Mouse (Mus musculus) MEL (cell line): ENCODE measurements at regions not wholly inside any gene's neighbourhood (a gene's known extent, or its start where the extent isn't known, plus 50 kb on each side); places are given as distances from the start of the nearest gene placed in this dataset.

Experiments used
- DNase-seq: peaks from one replicate; pipeline ENCODE4 v3.0.0; 2011; ENCODE audit warnings: low read depth, low spot score
- H3K27ac ChIP-seq: 2 replicates; pipeline ENCODE4 v1.5.1; 2012; ENCODE audit warnings: low read depth, mild to moderate bottlenecking, control low read depth, low read length, moderate library complexity; ENCODE audit not compliant: control insufficient read depth
- H3K27me3 ChIP-seq, 2 experiments: fragments of 150-350 bp in 1 of 2; sonication (generic) in 1 of 2; 2 replicates each; pipeline ENCODE4 v1.6.1; 2012; ENCODE audit warnings: low read length in 2 of 2, mild to moderate bottlenecking in 2 of 2, improper control_type of control experiment in 1 of 2, moderate library complexity in 1 of 2; ENCODE audit not compliant: insufficient read depth in 2 of 2, control insufficient read depth in 1 of 2
- H3K36me3 ChIP-seq, 2 experiments: 2 replicates each; pipeline ENCODE4 v1.6.1; 2012 to 2014; ENCODE audit warnings: low read length in 2 of 2, improper control_type of control experiment in 1 of 2, inconsistent platforms in 1 of 2, mild to moderate bottlenecking in 1 of 2; ENCODE audit not compliant: insufficient read depth in 2 of 2, control insufficient read depth in 1 of 2
- H3K4me1 ChIP-seq, 2 experiments: fragments of 150-350 bp in 1 of 2; sonication (generic) in 1 of 2; 2 replicates each; pipeline ENCODE4 v1.6.1; 2012; ENCODE audit warnings: low read length in 2 of 2, improper control_type of control experiment in 1 of 2, mild to moderate bottlenecking in 1 of 2; ENCODE audit not compliant: insufficient read depth in 2 of 2, control insufficient read depth in 1 of 2
- H3K4me3 ChIP-seq, 2 experiments: fragments of 150-350 bp in 1 of 2; sonication (generic) in 1 of 2; 2 replicates each; pipeline ENCODE4 v1.5.1; 2012; ENCODE audit warnings: low read depth in 2 of 2, low read length in 2 of 2, mild to moderate bottlenecking in 2 of 2, moderate library complexity in 2 of 2, control low read depth in 1 of 2, improper control_type of control experiment in 1 of 2; ENCODE audit not compliant: control insufficient read depth in 1 of 2, insufficient read depth in 1 of 2
- H3K79me2 ChIP-seq: 2 replicates; pipeline ENCODE4 v1.6.1; 2012; ENCODE audit warnings: mild to moderate bottlenecking, low read length, moderate library complexity; ENCODE audit not compliant: control insufficient read depth, poor library complexity, insufficient read depth
- H3K9ac ChIP-seq: 2 replicates; pipeline ENCODE4 v1.6.1; 2012; ENCODE audit warnings: low read depth, mild to moderate bottlenecking, control low read depth, low read length, moderate library complexity; ENCODE audit not compliant: control insufficient read depth, poor library complexity, severe bottlenecking
- H3K9me3 ChIP-seq: fragments of 150-350 bp; sonication (generic); replicated peaks from 2 replicates; pipeline ENCODE4 v1.6.1; 2012; ENCODE audit warnings: mild to moderate bottlenecking, low read length, improper control_type of control experiment, moderate library complexity; ENCODE audit not compliant: insufficient read depth
- CHD2 ChIP-seq: IDR thresholded peaks from 2 replicates; pipeline ENCODE4 v1.6.1; 2011; ENCODE audit warnings: low read length, improper control_type of control experiment
- E2F4 ChIP-seq: IDR thresholded peaks from 2 replicates; pipeline ENCODE4 v1.6.1; 2011; ENCODE audit warnings: low read depth, low read length, improper control_type of control experiment, borderline replicate concordance
- ELF1 ChIP-seq: IDR thresholded peaks from 2 replicates; pipeline ENCODE4 v1.6.1; 2014; ENCODE audit warnings: low read depth, mild to moderate bottlenecking, inconsistent platforms, low read length, improper control_type of control experiment, moderate library complexity
- EP300 ChIP-seq, 2 experiments: IDR thresholded peaks; 2 replicates each; pipeline ENCODE4 v1.6.1; 2011; ENCODE audit warnings: improper control_type of control experiment in 2 of 2, low read length in 2 of 2, low read depth in 1 of 2, mild to moderate bottlenecking in 1 of 2
- ETS1 ChIP-seq: IDR thresholded peaks from 2 replicates; pipeline ENCODE4 v1.6.1; 2012; ENCODE audit warnings: low read depth, mild to moderate bottlenecking, inconsistent platforms, low read length, improper control_type of control experiment, moderate library complexity
- GATA1 ChIP-seq: IDR thresholded peaks from 2 replicates; pipeline ENCODE4 v1.6.1; 2011; ENCODE audit warnings: low read depth, low read length, improper control_type of control experiment
- JUND ChIP-seq: IDR thresholded peaks from 2 replicates; pipeline ENCODE4 v1.6.1; 2011; ENCODE audit warnings: low read depth, mild to moderate bottlenecking, improper control_type of control experiment, low read length
- KAT2A ChIP-seq: conservative IDR thresholded peaks from 2 replicates; pipeline ENCODE4 v1.6.1; 2012; ENCODE audit warnings: low read depth, low read length, improper control_type of control experiment, inconsistent platforms
- MAFK ChIP-seq: IDR thresholded peaks from 2 replicates; pipeline ENCODE4 v1.6.1; 2011; ENCODE audit warnings: low read depth, mild to moderate bottlenecking, low read length, improper control_type of control experiment, borderline replicate concordance
- MAX ChIP-seq: IDR thresholded peaks from 2 replicates; pipeline ENCODE4 v1.6.1; 2011; ENCODE audit warnings: low read length, improper control_type of control experiment
- MAZ ChIP-seq: IDR thresholded peaks from 2 replicates; pipeline ENCODE4 v1.6.1; 2012; ENCODE audit warnings: low read depth, mild to moderate bottlenecking, inconsistent platforms, low read length, improper control_type of control experiment
- MEF2A ChIP-seq: IDR thresholded peaks from 2 replicates; pipeline ENCODE4 v1.6.1; 2014; ENCODE audit warnings: low read depth, mild to moderate bottlenecking, inconsistent platforms, low read length, improper control_type of control experiment; ENCODE audit not compliant: poor library complexity, insufficient replicate concordance, severe bottlenecking; ENCODE audit errors: extremely low read depth
- NRF1 ChIP-seq: IDR thresholded peaks from 2 replicates; pipeline ENCODE4 v1.6.1; 2014; ENCODE audit warnings: low read depth, mild to moderate bottlenecking, inconsistent platforms, low read length, improper control_type of control experiment, moderate library complexity; ENCODE audit not compliant: poor library complexity, insufficient read depth, severe bottlenecking
- POLR2A ChIP-seq, 2 experiments: IDR thresholded peaks; 2 replicates each; pipeline ENCODE4 v1.6.1; 2011 to 2012; ENCODE audit warnings: low read length in 2 of 2, mild to moderate bottlenecking in 2 of 2, control low read depth in 1 of 2, improper control_type of control experiment in 1 of 2, low read depth in 1 of 2, moderate library complexity in 1 of 2; ENCODE audit not compliant: control insufficient read depth in 1 of 2, insufficient read depth in 1 of 2, poor library complexity in 1 of 2
- POLR2AphosphoS2 ChIP-seq: IDR thresholded peaks from 2 replicates; pipeline ENCODE4 v1.6.1; 2011; ENCODE audit warnings: low read length, improper control_type of control experiment
- RCOR1 ChIP-seq: IDR thresholded peaks from 2 replicates; pipeline ENCODE4 v1.6.1; 2012; ENCODE audit warnings: low read depth, mild to moderate bottlenecking, inconsistent platforms, low read length, improper control_type of control experiment
- SIN3A ChIP-seq: IDR thresholded peaks from 2 replicates; pipeline ENCODE4 v1.6.1; 2012; ENCODE audit warnings: low read length, improper control_type of control experiment, inconsistent platforms
- SMC3 ChIP-seq: IDR thresholded peaks from 2 replicates; pipeline ENCODE4 v1.6.1; 2011; ENCODE audit warnings: low read depth, low read length, improper control_type of control experiment
- TCF12 ChIP-seq: IDR thresholded peaks from 2 replicates; pipeline ENCODE4 v1.6.1; 2014; ENCODE audit warnings: low read depth, mild to moderate bottlenecking, inconsistent platforms, low read length, improper control_type of control experiment, moderate library complexity
- UBTF ChIP-seq: IDR thresholded peaks from 2 replicates; pipeline ENCODE4 v1.6.1; 2012; ENCODE audit warnings: low read depth, mild to moderate bottlenecking, inconsistent platforms, low read length, improper control_type of control experiment, moderate library complexity, borderline replicate concordance; ENCODE audit not compliant: insufficient read depth
- USF1 ChIP-seq: IDR thresholded peaks from 2 replicates; pipeline ENCODE4 v1.6.1; 2014; ENCODE audit warnings: low read depth, mild to moderate bottlenecking, inconsistent platforms, low read length, improper control_type of control experiment, moderate library complexity
- ZC3H11A ChIP-seq: IDR thresholded peaks from 2 replicates; pipeline ENCODE4 v1.6.1; 2012; ENCODE audit warnings: low read depth, mild to moderate bottlenecking, inconsistent platforms, low read length, improper control_type of control experiment
- ZKSCAN1 ChIP-seq: IDR thresholded peaks from 2 replicates; pipeline ENCODE4 v1.6.1; 2012; ENCODE audit warnings: low read depth, mild to moderate bottlenecking, inconsistent platforms, low read length, improper control_type of control experiment, moderate library complexity
- ZMIZ1 ChIP-seq: IDR thresholded peaks from 2 replicates; pipeline ENCODE4 v1.6.1; 2012; ENCODE audit warnings: low read depth, mild to moderate bottlenecking, inconsistent platforms, low read length, improper control_type of control experiment, moderate library complexity
- ZNF384 ChIP-seq: IDR thresholded peaks from 2 replicates; pipeline ENCODE4 v1.6.1; 2012; ENCODE audit warnings: low read depth, mild to moderate bottlenecking, inconsistent platforms, low read length, improper control_type of control experiment

DNA sequence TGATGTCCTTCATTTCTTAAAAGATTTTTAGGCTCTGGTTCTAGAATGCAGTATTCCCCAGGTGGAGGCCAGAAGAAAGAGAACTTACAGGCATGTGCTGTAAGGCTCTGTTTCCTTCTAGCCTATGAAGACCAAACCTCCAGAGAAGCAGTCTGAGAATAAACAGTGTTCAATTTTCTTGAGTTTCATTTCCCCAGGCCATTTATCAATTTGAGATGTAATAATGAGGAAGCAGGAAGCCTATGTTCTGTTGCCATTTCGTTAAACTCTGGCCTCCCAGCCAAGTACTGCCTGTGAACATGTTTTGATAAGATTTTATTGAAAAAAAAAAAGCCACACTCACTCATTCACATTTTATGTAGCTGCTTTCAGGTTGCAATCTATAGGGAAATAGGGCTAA lies 347.7 kb upstream of the Agtr1b start:
- no peak overlapping the region for H3K9ac ChIP-seq
- H3K4me3 ChIP-seq = no peak overlapping the region
- no peaks in the 10 kb centered on the region for H3K27me3 ChIP-seq
- peaks cover 2 to 4% of the 10 kb centered on the region in 2 experiments; a peak in 3 of 4 replicates for H3K4me1 ChIP-seq
- peaks cover 0 to 3% of the 10 kb centered on the region in 2 experiments; a peak in 2 of 4 replicates for H3K36me3 ChIP-seq
- H3K27ac ChIP-seq = peak overlapping the region; percentile 29
- no peak for TF ChIP-seq NRF1
- no peak for TF ChIP-seq E2F4
- no peak for TF ChIP-seq GATA1
- TF ChIP-seq USF1 = no peak
- no peak for TF ChIP-seq MAZ
- TF ChIP-seq ZMIZ1 = no peak
- TF ChIP-seq ETS1 = peak; percentile 13; the same call in 1 of the 2 replicates
- TF ChIP-seq KAT2A = no peak
- peak; percentile 76 for TF ChIP-seq ZNF384
- TF ChIP-seq RCOR1 = no peak
- no peak for TF ChIP-seq POLR2A (IDR thresholded peaks at IDR 0.05; ENCODE audit: control insufficient read depth in 1 of 2, insufficient read depth in 1 of 2, low read depth in 1 of 2, low read length in 2 of 2, poor library complexity in 1 of 2)
- no peak for TF ChIP-seq SIN3A
- TF ChIP-seq CHD2 = no peak
- no peak for TF ChIP-seq MAX
- TF ChIP-seq ELF1 = peak; percentile 18; the same call in 1 of the 2 replicates
- TF ChIP-seq JUND = no peak
- TF ChIP-seq MEF2A = no peak
- peak in 1 of 2 experiments; percentile 35; a peak in 1 of 4 replicates for TF ChIP-seq EP300 (IDR thresholded peaks at IDR 0.05; ENCODE audit: low read depth in 1 of 2, low read length in 2 of 2)
- no peak for TF ChIP-seq TCF12
- TF ChIP-seq UBTF = no peak
- no peak for TF ChIP-seq POLR2AphosphoS2
- DNase-seq = peak; percentile 4
- H3K79me2 ChIP-seq = no peaks in the 10 kb centered on the region
- H3K9me3 ChIP-seq = no peaks in the 10 kb centered on the region

DNA sequence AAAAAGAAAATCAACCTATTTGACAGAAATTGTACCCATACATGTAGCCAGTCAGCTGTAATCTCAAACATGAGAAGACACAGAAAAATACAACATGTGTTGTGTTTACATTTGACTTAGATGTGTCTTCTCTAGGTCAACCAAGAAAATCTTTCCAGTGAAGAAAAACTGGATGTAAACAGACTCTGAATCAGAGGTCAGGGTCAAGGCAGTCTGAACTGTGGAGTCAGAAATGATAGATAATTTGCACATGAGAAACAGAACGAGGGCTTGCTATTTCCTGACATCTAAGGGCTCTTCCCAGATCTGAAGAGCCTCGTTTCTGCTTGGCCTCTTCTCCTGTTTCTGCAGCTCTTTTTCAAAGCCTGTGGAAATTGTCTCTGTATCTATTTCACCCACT lies 342.7 kb upstream of the Agtr1b start:
- Histone ChIP-seq H3K4me1 (peaks cover 2 to 4% of the 10 kb centered on the region in 2 experiments; a peak in 3 of 4 replicates), H3K9ac (no peak overlapping the region), H3K36me3 (peaks cover 0 to 3% of the 10 kb centered on the region in 2 experiments; a peak in 2 of 4 replicates), H3K79me2 (no peaks in the 10 kb centered on the region), H3K4me3 (no peak overlapping the region), H3K27me3 (no peaks in the 10 kb centered on the region), H3K9me3 (no peaks in the 10 kb centered on the region), H3K27ac (no peak overlapping the region)
- no peak for TF ChIP-seq ZC3H11A
- TF ChIP-seq SMC3 = no peak
- TF ChIP-seq ZKSCAN1 = no peak
- TF ChIP-seq KAT2A = no peak
- no peak for TF ChIP-seq MAZ
- TF ChIP-seq MAFK = no peak
- TF ChIP-seq JUND = no peak
- no peak for DNase-seq
